In genomic region chr11:114676896-114677530, GRCm38 (mm10) we compare ENCODE assay signal across 8 mouse cellular contexts. TPM values are rescaled to one million over a fixed set of nuclear protein-coding genes. Genes with fewer than 3 reads are reported as not detected.
DNase-seq lines count a peak whose midpoint lies in the region; ATAC-seq and TF ChIP-seq lines count a peak whose summit lies in the region.

No protein-coding gene starts in this region.

- peak overlapping the region; percentile 89 for H3K4me2 ChIP-seq in hindbrain, embryonic 16.5 days (ENCODE audit: low read length)
- peak overlapping the region; percentile 71 for H3K4me2 ChIP-seq in midbrain, postnatal 0 days (ENCODE audit: low read depth, low read length, poor library complexity, severe bottlenecking)

- no peaks in the 10 kb centered on the region for H3K9me3 ChIP-seq in hindbrain, embryonic 16.5 days (ENCODE audit: control insufficient read depth, low read length)
- no peaks in the 10 kb centered on the region for H3K9me3 ChIP-seq in midbrain, postnatal 0 days (ENCODE audit: low read length)

- no peak for DNase-seq in left cerebral cortex, adult 2 months (ENCODE audit: extremely low spot score in 1 of 2, low spot score in 2 of 2)
- no peak for DNase-seq in left cerebral cortex, adult 11 months (ENCODE audit: low spot score)
- DNase-seq in midbrain, postnatal 0 days (ENCODE audit: low spot score): no peak
- no peak for DNase-seq in ovary, postnatal 36 days (ENCODE audit: low spot score)
- no peak for DNase-seq in adrenal gland, adult 18-20 months (ENCODE audit: low spot score in 2 of 2)
- DNase-seq in ovary, postnatal 10 days (ENCODE audit: low spot score): no peak

- peaks cover 12% of the 10 kb centered on the region for H3K36me3 ChIP-seq in hindbrain, embryonic 16.5 days (ENCODE audit: control insufficient read depth, insufficient read depth, low read length)
- peaks cover 16% of the 10 kb centered on the region for H3K36me3 ChIP-seq in midbrain, postnatal 0 days (ENCODE audit: insufficient read depth, low read length)

- intact Hi-C loops in left cerebral cortex, adult 2 months (cut with DNase I): no loop called here

- no peak overlapping the region for H3K27ac ChIP-seq in left cerebral cortex, adult 2 months
- no peak overlapping the region for H3K27ac ChIP-seq in embryonic fibroblast, embryonic 13.5 days (ENCODE audit: insufficient read depth, low read length)
- H3K27ac ChIP-seq in hindbrain, embryonic 16.5 days (ENCODE audit: low read depth, low read length): no peak overlapping the region; the same call in 1 of the 2 replicates
- H3K27ac ChIP-seq in midbrain, postnatal 0 days (ENCODE audit: low read depth, low read length): no peak overlapping the region

- peaks cover 3% of the 10 kb centered on the region; the same call in 1 of the 2 replicates for H3K4me1 ChIP-seq in embryonic fibroblast, embryonic 13.5 days (ENCODE audit: control insufficient read depth, insufficient read depth, low read length)
- H3K4me1 ChIP-seq in hindbrain, embryonic 16.5 days (ENCODE audit: control insufficient read depth, insufficient read depth, low read depth, low read length): peaks cover 23% of the 10 kb centered on the region
- peaks cover 5% of the 10 kb centered on the region; the same call in 1 of the 2 replicates for H3K4me1 ChIP-seq in midbrain, postnatal 0 days (ENCODE audit: insufficient read depth, low read length)

- H3K27me3 ChIP-seq in hindbrain, embryonic 16.5 days (replicated peaks; ENCODE audit: control insufficient read depth, insufficient read depth, low read length): peaks cover 10% of the 10 kb centered on the region
- no peaks in the 10 kb centered on the region; the same call in 1 of the 2 replicates for H3K27me3 ChIP-seq in midbrain, postnatal 0 days (ENCODE audit: insufficient read depth, low read length)

- TF ChIP-seq CTCF in left cerebral cortex, adult 2 months (IDR thresholded peaks at IDR 0.05): no peak
- no peak for TF ChIP-seq CTCF in embryonic fibroblast, embryonic 13.5 days (IDR thresholded peaks at IDR 0.05; ENCODE audit: borderline replicate concordance, insufficient read depth, low read length)
- no peak for TF ChIP-seq CTCF in midbrain, postnatal 0 days (IDR thresholded peaks at IDR 0.05)

- TF ChIP-seq POLR2A in embryonic fibroblast, embryonic 13.5 days (IDR thresholded peaks at IDR 0.05; ENCODE audit: low read depth, low read length): no peak

- 40% methylated on average over 9 of the region's 9 CpGs for WGBS in hindbrain, embryonic 16.5 days
- 53% methylated on average over 5 of the region's 9 CpGs for WGBS in midbrain, postnatal 0 days

- peak overlapping the region; percentile 11; the same call in 1 of the 2 replicates for H3K9ac ChIP-seq in hindbrain, embryonic 16.5 days (ENCODE audit: low read depth, low read length)
- H3K9ac ChIP-seq in midbrain, postnatal 0 days (replicated peaks; ENCODE audit: low read length, poor library complexity, severe bottlenecking): no peak overlapping the region

- H3K4me3 ChIP-seq in left cerebral cortex, adult 2 months: peak overlapping the region; percentile 61
- peak overlapping the region; percentile 88 for H3K4me3 ChIP-seq in embryonic fibroblast, embryonic 13.5 days (ENCODE audit: insufficient read depth, low read length)
- peak overlapping the region; percentile 58 for H3K4me3 ChIP-seq in hindbrain, embryonic 16.5 days (ENCODE audit: low read length)
- H3K4me3 ChIP-seq in midbrain, postnatal 0 days (ENCODE audit: low read depth, low read length): peak overlapping the region; percentile 43

- no peak for ATAC-seq in hindbrain, embryonic 16.5 days
- ATAC-seq in midbrain, postnatal 0 days (ENCODE audit: low FRiP score): no peak

RNA-seq across cellular contexts. Expression of gene Ttyh2, which starts 1.8 kb away (rescaled TPM):
- total RNA-seq in left cerebral cortex, adult 2 months (2021): 10 to 100 TPM; 18.5 to 18.6 TPM
- polyA plus RNA-seq in embryonic fibroblast, embryonic 13.5 days (2011; ENCODE audit: insufficient read length, low read depth, missing spikeins): 26.9 and 28.0 TPM in 2 replicates
- 31.6 and 40.7 TPM in 2 replicates for polyA plus RNA-seq in hindbrain, embryonic 16.5 days (2015; fragmentation: Nextera tagmentation; extraction: Ambion mirVana)
- total RNA-seq in midbrain, postnatal 0 days (2014; rRNA removed): 42.8 and 58.2 TPM in 2 replicates
- polyA plus RNA-seq in midbrain, postnatal 0 days (2015; fragmentation: Nextera tagmentation; extraction: Ambion mirVana): 27.1 and 29.4 TPM in 2 replicates
- 10 to 100 TPM; 46.0 to 94.2 TPM for total RNA-seq in adrenal gland, adult 18-20 months (2021)

RNA-seq across cellular contexts. Expression of gene Rpl38, which starts 8.7 kb away (rescaled TPM):
- total RNA-seq in left cerebral cortex, adult 2 months (2021): 100 to 1,000 TPM; 817 to 866 TPM
- 1,513 and 1,676 TPM in 2 replicates for polyA plus RNA-seq in embryonic fibroblast, embryonic 13.5 days (2011; ENCODE audit: insufficient read length, low read depth, missing spikeins)
- polyA plus RNA-seq in hindbrain, embryonic 16.5 days (2015; fragmentation: Nextera tagmentation; extraction: Ambion mirVana): 578 and 579 TPM in 2 replicates
- total RNA-seq in midbrain, postnatal 0 days (2014; rRNA removed): 903 and 1,541 TPM in 2 replicates
- 889 and 977 TPM in 2 replicates for polyA plus RNA-seq in midbrain, postnatal 0 days (2015; fragmentation: Nextera tagmentation; extraction: Ambion mirVana)
- 1,000 to 10,000 TPM; 1,092 to 1,268 TPM for total RNA-seq in adrenal gland, adult 18-20 months (2021)

RNA-seq across cellular contexts. Expression of gene Dnaic2, which starts 50.2 kb away (rescaled TPM):
- 1 to 10 TPM in 1 of 2 experiments, under 1 TPM in 1; 1.00 to 1.8 TPM for total RNA-seq in left cerebral cortex, adult 2 months (2021)
- polyA plus RNA-seq in embryonic fibroblast, embryonic 13.5 days (2011; ENCODE audit: insufficient read length, low read depth, missing spikeins): 0.61 and 0.70 TPM in 2 replicates
- polyA plus RNA-seq in hindbrain, embryonic 16.5 days (2015; fragmentation: Nextera tagmentation; extraction: Ambion mirVana): 2.5 and 3.0 TPM in 2 replicates
- 3.8 and 4.4 TPM in 2 replicates for total RNA-seq in midbrain, postnatal 0 days (2014; rRNA removed)
- polyA plus RNA-seq in midbrain, postnatal 0 days (2015; fragmentation: Nextera tagmentation; extraction: Ambion mirVana): 2.0 and 3.2 TPM in 2 replicates
- total RNA-seq in adrenal gland, adult 18-20 months (2021): under 1 TPM; 0.19 to 0.50 TPM
